Mouse (Mus musculus) left cerebral cortex, adult 11 months (tissue): ENCODE measurements around the gene Olfr638.
"Not testable (repeated sequence)": the region's sequence is repeated elsewhere in the genome, so short reads cannot be mapped to it uniquely, and the experiment has no call there.

Experiments
- DNase-seq: peaks from one replicate; pipeline ENCODE4 v3.0.0; 2022; ENCODE audit warnings: low spot score

Olfr638 gene

GRCm38 (mm10) chr7:103998446-103998845, at the start of gene Olfr638:
TSS of gene Olfr638 (plus strand) at chr7:103998746.
- DNase-seq: no peak

- not testable (repeated sequence) for DNase-seq
These were observed 31.7 kb upstream of the Olfr638 start for GRCm38 (mm10) chr7:103966873-103967272.

GRCm38 (mm10) chr7:103970852-103971251, 27.7 kb upstream of the Olfr638 start, which contains the start of gene Olfr635:
TSS of gene Olfr635 (plus strand) at chr7:103971152.
- DNase-seq: no peak

- DNase-seq: no peak
These were observed 26.8 kb upstream of the Olfr638 start for GRCm38 (mm10) chr7:103971782-103972181.

DNA sequence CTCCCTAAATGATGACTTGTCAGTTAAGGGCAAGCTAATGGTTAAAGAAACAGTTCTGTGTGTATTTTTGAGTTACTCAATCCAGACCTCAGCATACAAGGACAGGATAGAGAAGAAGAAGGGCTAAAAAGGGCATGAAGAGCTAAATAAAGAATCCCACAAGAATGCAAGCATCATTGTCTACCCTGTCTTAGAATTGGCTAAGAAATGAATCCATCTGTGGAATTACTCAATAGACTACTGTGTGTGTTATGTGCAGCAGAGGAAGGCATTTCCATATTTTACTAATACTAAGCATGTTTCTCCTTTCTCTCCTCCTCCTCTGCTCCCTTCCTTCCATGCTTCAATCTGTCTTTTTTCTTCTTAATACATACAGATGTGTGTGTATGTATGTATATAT, 578 bp downstream of the Olfr638 start:
- DNase-seq: no peak

DNA sequence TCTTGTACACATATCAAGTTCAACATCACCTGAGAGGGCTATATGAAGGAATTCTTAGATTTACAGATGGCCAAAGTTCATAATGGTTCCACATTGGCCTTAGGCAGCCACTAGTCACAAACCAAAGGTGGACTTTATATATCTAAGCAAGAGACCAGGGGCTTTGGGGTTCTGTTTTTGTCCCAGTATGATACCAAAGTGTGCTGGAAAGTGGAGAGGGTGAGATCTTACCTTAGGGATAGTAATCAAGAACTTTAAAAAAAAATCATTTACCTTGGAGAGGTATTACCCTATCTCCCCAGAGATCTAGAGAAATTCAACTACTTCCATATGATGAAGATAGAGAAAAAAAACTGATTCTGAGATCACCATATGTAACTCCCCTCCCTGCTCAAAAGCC, 18.7 kb downstream of the Olfr638 start, which contains the start of gene Olfr639:
TSS of gene Olfr639 (minus strand) at position 101 of the 400 bp plus-strand sequence.
- DNase-seq: no peak

DNA sequence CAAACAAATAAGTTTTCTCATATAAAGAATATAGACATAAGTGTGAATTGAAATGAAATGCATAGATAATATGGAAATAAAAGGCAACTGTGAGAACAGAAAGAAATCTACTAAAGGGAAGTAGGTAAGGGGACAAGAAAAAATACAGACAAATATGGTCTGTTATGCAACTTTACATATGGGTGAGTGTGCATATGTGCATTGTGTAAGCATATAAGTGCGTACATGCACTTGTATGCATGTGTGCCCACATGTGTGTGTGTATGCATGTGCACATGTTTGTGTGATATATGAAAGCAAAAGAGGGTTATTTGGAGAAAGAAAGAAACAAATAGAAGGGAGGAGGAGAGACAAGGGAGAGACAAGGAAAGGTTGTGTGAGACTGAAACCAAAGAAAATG, 20.4 kb downstream of the Olfr638 start:
- no peak for DNase-seq

DNA sequence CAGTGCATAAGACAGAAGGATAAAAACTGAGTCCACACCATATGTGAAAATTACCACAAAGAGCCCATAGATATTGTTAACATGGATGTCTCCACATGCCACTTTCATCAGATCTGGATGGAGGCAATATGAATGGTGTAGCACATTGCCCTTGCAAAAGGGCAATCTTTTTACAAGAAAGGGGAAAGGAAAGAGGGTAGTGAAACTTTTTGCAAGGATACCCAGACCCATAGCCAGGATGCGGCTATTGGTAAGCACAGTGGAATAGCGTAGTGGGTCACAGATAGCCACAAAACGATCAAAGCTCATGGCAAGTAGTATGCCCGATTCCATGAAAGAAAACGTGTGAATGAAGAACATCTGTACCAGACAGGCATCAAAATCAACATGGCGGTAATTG, 23.1 kb downstream of the Olfr638 start:
- DNase-seq: no peak

- no peak for DNase-seq
These were observed 26.9 kb downstream of the Olfr638 start, which contains the start of gene Olfr640 for GRCm38 (mm10) chr7:104025473-104025872. TSS of gene Olfr640 (minus strand) at chr7:104025573.

DNA sequence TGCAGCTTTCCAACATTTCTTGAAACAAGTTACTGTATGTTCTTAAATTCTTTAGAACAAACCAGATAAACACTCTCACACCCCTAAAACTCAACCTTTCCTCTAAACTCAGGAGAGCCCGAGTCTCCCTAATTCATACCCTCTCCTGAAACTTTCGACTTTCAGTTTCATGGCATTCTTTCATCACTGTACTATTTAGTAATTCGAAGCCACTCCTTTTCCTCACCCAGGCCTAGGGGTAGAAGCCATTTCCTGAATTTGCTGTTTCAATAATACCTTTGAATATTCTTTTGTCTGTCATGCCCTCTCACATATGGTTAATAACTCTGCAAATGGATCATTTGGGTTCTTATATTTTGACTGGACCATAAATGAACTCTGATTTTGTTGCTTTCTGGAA, 28.4 kb downstream of the Olfr638 start:
- no peak for DNase-seq

DNA sequence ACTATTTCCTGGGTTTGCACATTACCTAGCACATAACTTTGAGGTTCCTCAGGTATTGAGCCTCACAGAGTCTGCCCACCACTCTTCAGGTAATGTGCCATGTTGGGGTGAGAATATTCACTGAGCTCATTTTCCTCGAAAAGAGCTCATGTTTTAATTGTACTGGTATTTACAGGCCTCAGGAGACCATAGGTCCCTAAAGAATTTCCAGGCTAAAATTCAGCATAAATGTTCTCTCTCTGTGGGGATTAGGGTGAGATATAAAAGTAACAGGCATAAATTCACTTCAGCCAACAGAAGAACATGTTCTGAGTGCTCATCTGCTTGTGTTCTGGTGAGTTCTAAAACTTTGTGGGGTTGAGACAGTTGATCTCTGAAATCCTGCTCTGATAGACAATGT, 36.6 kb downstream of the Olfr638 start, which contains the start of gene Olfr641:
TSS of gene Olfr641 (plus strand) at position 301 of the 400 bp plus-strand sequence.
- no peak for DNase-seq

- DNase-seq: no peak
These were observed 52.2 kb downstream of the Olfr638 start for GRCm38 (mm10) chr7:104050745-104051144.

DNA sequence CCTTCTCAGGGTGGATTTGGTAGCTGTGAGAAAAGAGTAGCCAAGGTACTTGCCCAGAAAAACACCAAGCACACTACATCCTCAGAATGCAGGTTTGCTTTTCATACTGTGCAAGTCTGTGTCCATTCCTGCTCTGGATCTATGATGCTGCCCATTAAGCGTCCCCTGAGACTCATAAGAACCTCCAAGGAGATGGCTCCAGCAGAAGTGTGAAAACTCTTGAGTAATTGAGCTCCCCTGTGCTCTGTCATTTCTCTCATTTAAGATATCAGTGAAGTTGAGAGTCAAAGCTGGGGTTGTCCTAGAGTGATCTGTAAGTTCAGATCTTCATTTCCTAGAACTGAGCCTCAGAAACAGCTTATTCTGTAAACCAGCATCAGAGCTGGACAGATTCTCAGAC, 54.0 kb downstream of the Olfr638 start, which contains the start of gene Olfr642:
TSS of gene Olfr642 (minus strand) at position 101 of the 400 bp plus-strand sequence.
- no peak for DNase-seq
